Mouse (Mus musculus): ENCODE results near the gene Cirbp.

- no peak for TF ChIP-seq GATA1 (IDR thresholded peaks at IDR 0.05; ENCODE audit: borderline replicate concordance, low read length)
- no peak for TF ChIP-seq FLI1 (IDR thresholded peaks at IDR 0.05; ENCODE audit: low read length)
Observed at GRCm38 (mm10) chr10:80143664-80144063, 22.1 kb upstream of the Cirbp start.
